Mouse (Mus musculus) kidney, postnatal 14 days (tissue): ENCODE results near the gene Atp2b2.

ENCODE experiments used
- DNase-seq: peaks from one replicate; pipeline ENCODE4 v3.0.0; 2022; ENCODE audit warnings: mixed read lengths

Atp2b2 gene

GRCm38 (mm10) chr6:113886886-113887285 is 155.5 kb downstream of the Atp2b2 start:
- no peak for DNase-seq

GRCm38 (mm10) chr6:113884806-113885205 is 157.6 kb downstream of the Atp2b2 start:
- no peak for DNase-seq

- no peak for DNase-seq
Observed at GRCm38 (mm10) chr6:113883225-113883624, 159.2 kb downstream of the Atp2b2 start.

GRCm38 (mm10) chr6:113882396-113882795 is 160.0 kb downstream of the Atp2b2 start:
- DNase-seq = no peak

- DNase-seq = peak; percentile 20
Observed at GRCm38 (mm10) chr6:113881561-113882243, 160.7 kb downstream of the Atp2b2 start.

- no peak for DNase-seq
Observed at GRCm38 (mm10) chr6:113879366-113879765, 163.0 kb downstream of the Atp2b2 start.

GRCm38 (mm10) chr6:113878510-113879128 is 163.8 kb downstream of the Atp2b2 start:
- DNase-seq = no peak

- DNase-seq = no peak
Observed at GRCm38 (mm10) chr6:113876585-113876984, 165.8 kb downstream of the Atp2b2 start.

GRCm38 (mm10) chr6:113875201-113875600 is 167.2 kb downstream of the Atp2b2 start:
- DNase-seq = no peak

- DNase-seq = no peak
Observed at GRCm38 (mm10) chr6:113872654-113873053, 169.8 kb downstream of the Atp2b2 start.

GRCm38 (mm10) chr6:113870775-113871174 is 171.6 kb downstream of the Atp2b2 start:
- no peak for DNase-seq

- no peak for DNase-seq
Observed at GRCm38 (mm10) chr6:113868552-113868951, 173.9 kb downstream of the Atp2b2 start.

GRCm38 (mm10) chr6:113865699-113866098 is 176.7 kb downstream of the Atp2b2 start:
- DNase-seq = no peak

GRCm38 (mm10) chr6:113864812-113865211 is 177.6 kb downstream of the Atp2b2 start:
- no peak for DNase-seq

- DNase-seq = no peak
Observed at GRCm38 (mm10) chr6:113862955-113863354, 179.5 kb downstream of the Atp2b2 start.

- no peak for DNase-seq
Observed at GRCm38 (mm10) chr6:113861938-113862337, 180.5 kb downstream of the Atp2b2 start.

- DNase-seq = no peak
Observed at GRCm38 (mm10) chr6:113861375-113861770, 181.0 kb downstream of the Atp2b2 start.

- no peak for DNase-seq
Observed at GRCm38 (mm10) chr6:113860735-113861374, 181.6 kb downstream of the Atp2b2 start.

- DNase-seq = no peak
Observed at GRCm38 (mm10) chr6:113860023-113860734, 182.2 kb downstream of the Atp2b2 start.

- DNase-seq = no peak
Observed at GRCm38 (mm10) chr6:113858317-113858716, 184.1 kb downstream of the Atp2b2 start.

- no peak for DNase-seq
Observed at GRCm38 (mm10) chr6:113857310-113857873, 185.0 kb downstream of the Atp2b2 start.

- no peak for DNase-seq
Observed at GRCm38 (mm10) chr6:113856790-113857189, 185.6 kb downstream of the Atp2b2 start.

- DNase-seq = no peak
Observed at GRCm38 (mm10) chr6:113856095-113856646, 186.2 kb downstream of the Atp2b2 start.
